Mouse (Mus musculus): Measurements from ENCODE around the gene Olfr698. TPM values are rescaled to one million over a fixed set of nuclear protein-coding genes. Genes with fewer than 3 reads are reported as not detected.
"Not testable (repeated sequence)": the region's sequence is repeated elsewhere in the genome, so short reads cannot be mapped to it uniquely, and the experiment has no call there.

Olfr698 gene
- not detected in 2 replicates for polyA plus RNA-seq (2012; ENCODE audit: insufficient read depth, low replicate concordance)

GRCm38 (mm10) chr7:106755297-106755696, at the start of gene Olfr698:
Olfr698 (minus strand) TSS chr7:106755397.
- TF ChIP-seq FLI1 (IDR thresholded peaks at IDR 0.05; ENCODE audit: low read length) = no peak
- TF ChIP-seq GATA1 (IDR thresholded peaks at IDR 0.05; ENCODE audit: borderline replicate concordance, low read length) = no peak
- Histone ChIP-seq H3K4me1 (no peaks in the 10 kb centered on the region), H3K4me3 (replicated peaks) (no peak within 1 kb of the TSS)

GRCm38 (mm10) chr7:106793098-106793497, 37.9 kb upstream of the Olfr698 start, which contains the start of gene Olfr699:
Olfr699 (minus strand) TSS chr7:106793198.
- no peaks in the 10 kb centered on the region for H3K36me3 ChIP-seq (replicated peaks; ENCODE audit: low read length)
- TF ChIP-seq GATA1 (IDR thresholded peaks at IDR 0.05; ENCODE audit: borderline replicate concordance, low read length) = no peak
- TF ChIP-seq FLI1 (IDR thresholded peaks at IDR 0.05; ENCODE audit: low read length) = no peak
- no peaks in the 10 kb centered on the region for H3K9me3 ChIP-seq
- H3K27me3 ChIP-seq (replicated peaks) = no peaks in the 10 kb centered on the region
- no peaks in the 10 kb centered on the region for H3K4me1 ChIP-seq
- H3K4me3 ChIP-seq (replicated peaks) = no peak within 1 kb of the TSS

More at GRCm38 (mm10) chr7:106755297-106755696, at the start of gene Olfr698:
- no peaks in the 10 kb centered on the region for H3K9me3 ChIP-seq
- H3K36me3 ChIP-seq (replicated peaks; ENCODE audit: low read length) = no peaks in the 10 kb centered on the region
- H3K27me3 ChIP-seq (replicated peaks) = no peaks in the 10 kb centered on the region

GRCm38 (mm10) chr7:106788330-106788729, 33.1 kb upstream of the Olfr698 start:
- TF ChIP-seq FLI1 (IDR thresholded peaks at IDR 0.05; ENCODE audit: low read length) (no peak), GATA1 (IDR thresholded peaks at IDR 0.05; ENCODE audit: borderline replicate concordance, low read length) (no peak)
- no peak overlapping the region for H3K4me3 ChIP-seq (replicated peaks)

GRCm38 (mm10) chr7:106761008-106761407, 5.8 kb upstream of the Olfr698 start:
- H3K4me1 ChIP-seq; H3K36me3 ChIP-seq (replicated peaks; ENCODE audit: low read length); H3K4me3 ChIP-seq (replicated peaks); H3K9me3 ChIP-seq; H3K27me3 ChIP-seq (replicated peaks): not testable (repeated sequence)

More at GRCm38 (mm10) chr7:106788330-106788729, 33.1 kb upstream of the Olfr698 start:
- Histone ChIP-seq H3K4me1 (no peaks in the 10 kb centered on the region), H3K9me3 (no peaks in the 10 kb centered on the region), H3K27me3 (replicated peaks) (no peaks in the 10 kb centered on the region), H3K36me3 (replicated peaks; ENCODE audit: low read length) (no peaks in the 10 kb centered on the region)

GRCm38 (mm10) chr7:106758800-106759199, 3.6 kb upstream of the Olfr698 start:
- H3K4me1 ChIP-seq = no peaks in the 10 kb centered on the region
- no peaks in the 10 kb centered on the region for H3K9me3 ChIP-seq
- TF ChIP-seq FLI1 (IDR thresholded peaks at IDR 0.05; ENCODE audit: low read length) (no peak), GATA1 (IDR thresholded peaks at IDR 0.05; ENCODE audit: borderline replicate concordance, low read length) (no peak)
- H3K36me3 ChIP-seq (replicated peaks; ENCODE audit: low read length) = no peaks in the 10 kb centered on the region
- H3K27me3 ChIP-seq (replicated peaks) = no peaks in the 10 kb centered on the region
- no peak overlapping the region for H3K4me3 ChIP-seq (replicated peaks)

GRCm38 (mm10) chr7:106745811-106746210, 9.4 kb downstream of the Olfr698 start:
- H3K4me3 ChIP-seq (replicated peaks) = no peak overlapping the region
- no peaks in the 10 kb centered on the region for H3K4me1 ChIP-seq
- H3K27me3 ChIP-seq (replicated peaks) = no peaks in the 10 kb centered on the region
- no peak for TF ChIP-seq GATA1 (IDR thresholded peaks at IDR 0.05; ENCODE audit: borderline replicate concordance, low read length)
- no peak for TF ChIP-seq FLI1 (IDR thresholded peaks at IDR 0.05; ENCODE audit: low read length)
- peaks cover 8% of the 10 kb centered on the region; the same call in 1 of the 2 replicates for H3K9me3 ChIP-seq
- H3K36me3 ChIP-seq (replicated peaks; ENCODE audit: low read length) = no peaks in the 10 kb centered on the region

GRCm38 (mm10) chr7:106742343-106742742, 12.9 kb downstream of the Olfr698 start, which contains the start of gene Olfr697:
Olfr697 (minus strand) TSS chr7:106742443.
- Histone ChIP-seq H3K36me3 (replicated peaks; ENCODE audit: low read length) (no peaks in the 10 kb centered on the region), H3K4me1 (no peaks in the 10 kb centered on the region), H3K9me3 (peaks cover 7% of the 10 kb centered on the region; the same call in 1 of the 2 replicates), H3K27me3 (replicated peaks) (no peaks in the 10 kb centered on the region), H3K4me3 (replicated peaks) (no peak within 1 kb of the TSS)
- TF ChIP-seq GATA1 (IDR thresholded peaks at IDR 0.05; ENCODE audit: borderline replicate concordance, low read length) = no peak
- TF ChIP-seq FLI1 (IDR thresholded peaks at IDR 0.05; ENCODE audit: low read length) = no peak

GRCm38 (mm10) chr7:106737028-106737427, 18.2 kb downstream of the Olfr698 start:
- no peaks in the 10 kb centered on the region for H3K27me3 ChIP-seq (replicated peaks)
- H3K36me3 ChIP-seq (replicated peaks; ENCODE audit: low read length) = no peaks in the 10 kb centered on the region
- H3K4me3 ChIP-seq (replicated peaks) = no peak overlapping the region
- H3K4me1 ChIP-seq = no peaks in the 10 kb centered on the region
- no peaks in the 10 kb centered on the region for H3K9me3 ChIP-seq
- no peak for TF ChIP-seq GATA1 (IDR thresholded peaks at IDR 0.05; ENCODE audit: borderline replicate concordance, low read length)
- TF ChIP-seq FLI1 (IDR thresholded peaks at IDR 0.05; ENCODE audit: low read length) = no peak

GRCm38 (mm10) chr7:106733717-106734116, 21.5 kb downstream of the Olfr698 start:
- Histone ChIP-seq H3K27me3 (replicated peaks) (no peaks in the 10 kb centered on the region), H3K36me3 (replicated peaks; ENCODE audit: low read length) (no peaks in the 10 kb centered on the region), H3K9me3 (no peaks in the 10 kb centered on the region), H3K4me3 (replicated peaks) (no peak overlapping the region), H3K4me1 (no peaks in the 10 kb centered on the region)
- TF ChIP-seq GATA1 (IDR thresholded peaks at IDR 0.05; ENCODE audit: borderline replicate concordance, low read length) (no peak), FLI1 (IDR thresholded peaks at IDR 0.05; ENCODE audit: low read length) (no peak)

GRCm38 (mm10) chr7:106725654-106726053, 29.5 kb downstream of the Olfr698 start:
- not testable (repeated sequence) for H3K4me1 ChIP-seq; H3K4me3 ChIP-seq (replicated peaks); H3K27me3 ChIP-seq (replicated peaks); H3K9me3 ChIP-seq; H3K36me3 ChIP-seq (replicated peaks; ENCODE audit: low read length)

GRCm38 (mm10) chr7:106716296-106716695, 38.9 kb downstream of the Olfr698 start, which contains the start of gene Olfr695:
Olfr695 (minus strand) TSS chr7:106716396.
- H3K27me3 ChIP-seq (replicated peaks) = no peaks in the 10 kb centered on the region
- H3K4me3 ChIP-seq (replicated peaks) = no peak within 1 kb of the TSS
- TF ChIP-seq GATA1 (IDR thresholded peaks at IDR 0.05; ENCODE audit: borderline replicate concordance, low read length) = no peak
- no peak for TF ChIP-seq FLI1 (IDR thresholded peaks at IDR 0.05; ENCODE audit: low read length)
- H3K4me1 ChIP-seq = peaks cover 6% of the 10 kb centered on the region
- H3K9me3 ChIP-seq = no peaks in the 10 kb centered on the region
- no peaks in the 10 kb centered on the region for H3K36me3 ChIP-seq (replicated peaks; ENCODE audit: low read length)
